Mouse (Mus musculus): ENCODE measurements around the gene Padi4. TPM values are rescaled to one million over a fixed set of nuclear protein-coding genes. Genes with fewer than 3 reads are reported as not detected.
A peak's percentile ranks its signal among the peaks of the same experiment; 100 is the strongest.

Padi4 gene
- polyA plus RNA-seq, 1 experiment: 2.2 TPM

GRCm38 (mm10) chr4:140809118-140809517 lies 35.1 kb upstream of the Padi4 start:
- Histone ChIP-seq H3K27ac (ENCODE audit: insufficient read depth, low read length) (no peak overlapping the region), H3K9ac (ENCODE audit: low read depth, poor library complexity, severe bottlenecking) (no peak overlapping the region), H3K4me1 (ENCODE audit: control insufficient read depth, insufficient read depth, low read length) (peaks cover 7% of the 10 kb centered on the region), H3K4me3 (ENCODE audit: low read depth, low read length) (no peak overlapping the region), H3K36me3 (ENCODE audit: control insufficient read depth, insufficient read depth, low read length, poor library complexity, severe bottlenecking) (no peaks in the 10 kb centered on the region), H3K27me3 (ENCODE audit: control insufficient read depth, insufficient read depth, low read length, poor library complexity, severe bottlenecking) (no peaks in the 10 kb centered on the region), H3K9me3 (replicated peaks; ENCODE audit: control insufficient read depth, insufficient read depth, low read length, poor library complexity, severe bottlenecking) (no peaks in the 10 kb centered on the region)
- TF ChIP-seq POLR2A (IDR thresholded peaks at IDR 0.05; ENCODE audit: insufficient read depth, low read length): no peak

- Histone ChIP-seq H3K9ac (ENCODE audit: low read depth, poor library complexity, severe bottlenecking) (no peak overlapping the region), H3K4me3 (ENCODE audit: low read depth, low read length) (no peak overlapping the region), H3K9me3 (replicated peaks; ENCODE audit: control insufficient read depth, insufficient read depth, low read length, poor library complexity, severe bottlenecking) (no peaks in the 10 kb centered on the region), H3K36me3 (ENCODE audit: control insufficient read depth, insufficient read depth, low read length, poor library complexity, severe bottlenecking) (no peaks in the 10 kb centered on the region), H3K4me1 (ENCODE audit: control insufficient read depth, insufficient read depth, low read length) (no peaks in the 10 kb centered on the region), H3K27me3 (ENCODE audit: control insufficient read depth, insufficient read depth, low read length, poor library complexity, severe bottlenecking) (no peaks in the 10 kb centered on the region), H3K27ac (ENCODE audit: insufficient read depth, low read length) (no peak overlapping the region)
- TF ChIP-seq EP300 (IDR thresholded peaks at IDR 0.05; ENCODE audit: insufficient read depth, low read depth, low read length): no peak
- TF ChIP-seq POLR2A (IDR thresholded peaks at IDR 0.05; ENCODE audit: insufficient read depth, low read length): no peak
- TF ChIP-seq CTCF (IDR thresholded peaks at IDR 0.05; ENCODE audit: low read depth, low read length): no peak
These were observed 30.6 kb upstream of the Padi4 start for GRCm38 (mm10) chr4:140804601-140805000.

GRCm38 (mm10) chr4:140801364-140801763 lies 27.3 kb upstream of the Padi4 start:
- no peaks in the 10 kb centered on the region for H3K4me1 ChIP-seq (ENCODE audit: control insufficient read depth, insufficient read depth, low read length)
- no peak overlapping the region for H3K4me3 ChIP-seq (ENCODE audit: low read depth, low read length)
- H3K27ac ChIP-seq (ENCODE audit: insufficient read depth, low read length): no peak overlapping the region
- no peaks in the 10 kb centered on the region for H3K36me3 ChIP-seq (ENCODE audit: control insufficient read depth, insufficient read depth, low read length, poor library complexity, severe bottlenecking)
- H3K9me3 ChIP-seq (replicated peaks; ENCODE audit: control insufficient read depth, insufficient read depth, low read length, poor library complexity, severe bottlenecking): no peaks in the 10 kb centered on the region
- TF ChIP-seq POLR2A (IDR thresholded peaks at IDR 0.05; ENCODE audit: insufficient read depth, low read length): no peak
- TF ChIP-seq EP300 (IDR thresholded peaks at IDR 0.05; ENCODE audit: insufficient read depth, low read depth, low read length): no peak
- TF ChIP-seq CTCF (IDR thresholded peaks at IDR 0.05; ENCODE audit: low read depth, low read length): no peak
- no peak overlapping the region for H3K9ac ChIP-seq (ENCODE audit: low read depth, poor library complexity, severe bottlenecking)
- no peaks in the 10 kb centered on the region for H3K27me3 ChIP-seq (ENCODE audit: control insufficient read depth, insufficient read depth, low read length, poor library complexity, severe bottlenecking)

- no peak overlapping the region for H3K4me3 ChIP-seq (ENCODE audit: low read depth, low read length)
- H3K4me1 ChIP-seq (ENCODE audit: control insufficient read depth, insufficient read depth, low read length): no peaks in the 10 kb centered on the region
- H3K36me3 ChIP-seq (ENCODE audit: control insufficient read depth, insufficient read depth, low read length, poor library complexity, severe bottlenecking): no peaks in the 10 kb centered on the region
- no peak overlapping the region for H3K9ac ChIP-seq (ENCODE audit: low read depth, poor library complexity, severe bottlenecking)
- no peaks in the 10 kb centered on the region for H3K27me3 ChIP-seq (ENCODE audit: control insufficient read depth, insufficient read depth, low read length, poor library complexity, severe bottlenecking)
- H3K9me3 ChIP-seq (replicated peaks; ENCODE audit: control insufficient read depth, insufficient read depth, low read length, poor library complexity, severe bottlenecking): no peaks in the 10 kb centered on the region
- TF ChIP-seq POLR2A (IDR thresholded peaks at IDR 0.05; ENCODE audit: insufficient read depth, low read length) (no peak), EP300 (IDR thresholded peaks at IDR 0.05; ENCODE audit: insufficient read depth, low read depth, low read length) (no peak), CTCF (IDR thresholded peaks at IDR 0.05; ENCODE audit: low read depth, low read length) (no peak)
- no peak overlapping the region for H3K27ac ChIP-seq (ENCODE audit: insufficient read depth, low read length)
These were observed 22.8 kb upstream of the Padi4 start for GRCm38 (mm10) chr4:140796786-140797185.

GRCm38 (mm10) chr4:140794678-140795077 lies 20.6 kb upstream of the Padi4 start:
- no peaks in the 10 kb centered on the region for H3K4me1 ChIP-seq (ENCODE audit: control insufficient read depth, insufficient read depth, low read length)
- TF ChIP-seq POLR2A (IDR thresholded peaks at IDR 0.05; ENCODE audit: insufficient read depth, low read length): no peak
- TF ChIP-seq EP300 (IDR thresholded peaks at IDR 0.05; ENCODE audit: insufficient read depth, low read depth, low read length): no peak
- TF ChIP-seq CTCF (IDR thresholded peaks at IDR 0.05; ENCODE audit: low read depth, low read length): no peak
- H3K27ac ChIP-seq (ENCODE audit: insufficient read depth, low read length): no peak overlapping the region
- no peaks in the 10 kb centered on the region for H3K27me3 ChIP-seq (ENCODE audit: control insufficient read depth, insufficient read depth, low read length, poor library complexity, severe bottlenecking)
- H3K9ac ChIP-seq (ENCODE audit: low read depth, poor library complexity, severe bottlenecking): no peak overlapping the region
- H3K36me3 ChIP-seq (ENCODE audit: control insufficient read depth, insufficient read depth, low read length, poor library complexity, severe bottlenecking): no peaks in the 10 kb centered on the region
- H3K4me3 ChIP-seq (ENCODE audit: low read depth, low read length): no peak overlapping the region
- H3K9me3 ChIP-seq (replicated peaks; ENCODE audit: control insufficient read depth, insufficient read depth, low read length, poor library complexity, severe bottlenecking): no peaks in the 10 kb centered on the region

- peak; percentile 59 for TF ChIP-seq CTCF (IDR thresholded peaks at IDR 0.05; ENCODE audit: low read depth, low read length)
- TF ChIP-seq EP300 (IDR thresholded peaks at IDR 0.05; ENCODE audit: insufficient read depth, low read depth, low read length): no peak
- no peak for TF ChIP-seq POLR2A (IDR thresholded peaks at IDR 0.05; ENCODE audit: insufficient read depth, low read length)
- H3K36me3 ChIP-seq (ENCODE audit: control insufficient read depth, insufficient read depth, low read length, poor library complexity, severe bottlenecking): no peaks in the 10 kb centered on the region
- no peak overlapping the region for H3K9ac ChIP-seq (ENCODE audit: low read depth, poor library complexity, severe bottlenecking)
- H3K27me3 ChIP-seq (ENCODE audit: control insufficient read depth, insufficient read depth, low read length, poor library complexity, severe bottlenecking): no peaks in the 10 kb centered on the region
- H3K4me3 ChIP-seq (ENCODE audit: low read depth, low read length): no peak overlapping the region
- H3K27ac ChIP-seq (ENCODE audit: insufficient read depth, low read length): no peak overlapping the region
- H3K4me1 ChIP-seq (ENCODE audit: control insufficient read depth, insufficient read depth, low read length): no peaks in the 10 kb centered on the region
- no peaks in the 10 kb centered on the region for H3K9me3 ChIP-seq (replicated peaks; ENCODE audit: control insufficient read depth, insufficient read depth, low read length, poor library complexity, severe bottlenecking)
These were observed 19.8 kb upstream of the Padi4 start for GRCm38 (mm10) chr4:140793795-140794194.
